Mouse (Mus musculus): ENCODE results near the gene Cep57l1. TPM values are rescaled to one million over a fixed set of nuclear protein-coding genes. Genes with fewer than 3 reads are reported as not detected.

The Cep57l1 gene
- polyA plus RNA-seq, 1 experiment from 2014 or later, result 26.0 TPM

- H3K9ac ChIP-seq, result no peak overlapping the region
- no peak for ATAC-seq (ENCODE audit: low FRiP score)
- H3K27me3 ChIP-seq, result no peaks in the 10 kb centered on the region
- H3K4me3 ChIP-seq (replicated peaks), result no peak overlapping the region
- no peaks in the 10 kb centered on the region for H3K4me1 ChIP-seq
- no peak overlapping the region for H3K4me2 ChIP-seq
- no peaks in the 10 kb centered on the region for H3K9me3 ChIP-seq
- H3K27ac ChIP-seq, result no peak overlapping the region
- no peaks in the 10 kb centered on the region for H3K36me3 ChIP-seq (replicated peaks)
Measured at GRCm38 (mm10) chr10:41758041-41758440, 51.6 kb downstream of the Cep57l1 start.

- Histone ChIP-seq H3K4me2 (no peak overlapping the region), H3K9me3 (no peaks in the 10 kb centered on the region), H3K4me3 (replicated peaks) (no peak overlapping the region), H3K9ac (no peak overlapping the region), H3K27me3 (no peaks in the 10 kb centered on the region), H3K4me1 (no peaks in the 10 kb centered on the region), H3K27ac (no peak overlapping the region), H3K36me3 (replicated peaks) (no peaks in the 10 kb centered on the region)
- 96% methylated on average over 5 of the region's 5 CpGs for WGBS
- no peak for ATAC-seq (ENCODE audit: low FRiP score)
Measured at GRCm38 (mm10) chr10:41757226-41757625, 52.4 kb downstream of the Cep57l1 start.

- no peaks in the 10 kb centered on the region for H3K4me1 ChIP-seq
- H3K27me3 ChIP-seq, result no peaks in the 10 kb centered on the region
- no peak overlapping the region for H3K4me2 ChIP-seq
- H3K4me3 ChIP-seq (replicated peaks), result no peak overlapping the region
- no peaks in the 10 kb centered on the region for H3K9me3 ChIP-seq
- H3K27ac ChIP-seq, result no peak overlapping the region
- H3K36me3 ChIP-seq (replicated peaks), result no peaks in the 10 kb centered on the region
- ATAC-seq (ENCODE audit: low FRiP score), result no peak
- WGBS, result 86% methylated on average over 14 of the region's 14 CpGs
- no peak overlapping the region for H3K9ac ChIP-seq
Measured at GRCm38 (mm10) chr10:41751867-41752480, 57.7 kb downstream of the Cep57l1 start.

GRCm38 (mm10) chr10:41749306-41749705, 60.4 kb downstream of the Cep57l1 start:
- Histone ChIP-seq H3K4me3 (replicated peaks) (no peak overlapping the region), H3K9me3 (no peaks in the 10 kb centered on the region), H3K36me3 (replicated peaks) (0 out of 2 replicates have a peak, but pooled peaks cover 6% of the 10 kb centered on the region), H3K27me3 (no peaks in the 10 kb centered on the region), H3K4me1 (no peaks in the 10 kb centered on the region), H3K27ac (no peak overlapping the region), H3K9ac (no peak overlapping the region), H3K4me2 (no peak overlapping the region)
- 88% methylated on average over 3 of the region's 3 CpGs for WGBS
- no peak for ATAC-seq (ENCODE audit: low FRiP score)

GRCm38 (mm10) chr10:41746554-41746953, 63.1 kb downstream of the Cep57l1 start:
- Histone ChIP-seq H3K4me1 (no peaks in the 10 kb centered on the region), H3K27ac (no peak overlapping the region), H3K9me3 (no peaks in the 10 kb centered on the region), H3K36me3 (replicated peaks) (0 out of 2 replicates have a peak, but pooled peaks cover 6% of the 10 kb centered on the region), H3K27me3 (no peaks in the 10 kb centered on the region), H3K4me3 (replicated peaks) (no peak overlapping the region), H3K4me2 (no peak overlapping the region), H3K9ac (no peak overlapping the region)
- 92% methylated on average over 5 of the region's 5 CpGs for WGBS
- ATAC-seq (ENCODE audit: low FRiP score), result no peak

- no peaks in the 10 kb centered on the region for H3K27me3 ChIP-seq
- no peak overlapping the region for H3K4me3 ChIP-seq (replicated peaks)
- no peaks in the 10 kb centered on the region for H3K4me1 ChIP-seq
- H3K4me2 ChIP-seq, result no peak overlapping the region
- no peaks in the 10 kb centered on the region for H3K9me3 ChIP-seq
- H3K36me3 ChIP-seq (replicated peaks), result 0 out of 2 replicates have a peak, but pooled peaks cover 6% of the 10 kb centered on the region
- 90% methylated on average over 4 of the region's 4 CpGs for WGBS
- H3K27ac ChIP-seq, result no peak overlapping the region
- no peak for ATAC-seq (ENCODE audit: low FRiP score)
- no peak overlapping the region for H3K9ac ChIP-seq
Measured at GRCm38 (mm10) chr10:41744006-41744405, 65.7 kb downstream of the Cep57l1 start.

GRCm38 (mm10) chr10:41740221-41740620, 69.5 kb downstream of the Cep57l1 start:
- WGBS, result 90% methylated on average over 2 of the region's 2 CpGs

GRCm38 (mm10) chr10:41737245-41737644, 72.4 kb downstream of the Cep57l1 start:
- Histone ChIP-seq H3K4me1 (peaks cover 9% of the 10 kb centered on the region; the same call in 1 of the 2 replicates), H3K9ac (no peak overlapping the region), H3K4me2 (no peak overlapping the region), H3K36me3 (replicated peaks) (peaks cover 5% of the 10 kb centered on the region; the same call in 1 of the 2 replicates), H3K4me3 (replicated peaks) (no peak overlapping the region), H3K9me3 (no peaks in the 10 kb centered on the region), H3K27ac (no peak overlapping the region), H3K27me3 (no peaks in the 10 kb centered on the region)
- WGBS, result 95% methylated on average over 16 of the region's 16 CpGs
- no peak for ATAC-seq (ENCODE audit: low FRiP score)

More at GRCm38 (mm10) chr10:41740221-41740620, 69.5 kb downstream of the Cep57l1 start:
- Histone ChIP-seq H3K4me3 (replicated peaks) (no peak overlapping the region), H3K27ac (no peak overlapping the region), H3K4me2 (no peak overlapping the region), H3K27me3 (no peaks in the 10 kb centered on the region), H3K36me3 (replicated peaks) (peaks cover 9% of the 10 kb centered on the region; the same call in 1 of the 2 replicates), H3K4me1 (peaks cover 4% of the 10 kb centered on the region; the same call in 1 of the 2 replicates), H3K9me3 (no peaks in the 10 kb centered on the region), H3K9ac (no peak overlapping the region)
- no peak for ATAC-seq (ENCODE audit: low FRiP score)

- peaks cover 9% of the 10 kb centered on the region; the same call in 1 of the 2 replicates for H3K36me3 ChIP-seq (replicated peaks)
- H3K9ac ChIP-seq, result no peak overlapping the region; the same call in 1 of the 2 replicates
- no peaks in the 10 kb centered on the region for H3K27me3 ChIP-seq
- no peak overlapping the region for H3K27ac ChIP-seq
- WGBS, result 57% methylated on average over 6 of the region's 6 CpGs
- H3K4me1 ChIP-seq, result peaks cover 9% of the 10 kb centered on the region; the same call in 1 of the 2 replicates
- H3K4me3 ChIP-seq (replicated peaks), result no peak overlapping the region
- H3K9me3 ChIP-seq, result no peaks in the 10 kb centered on the region
- ATAC-seq (ENCODE audit: low FRiP score), result no peak
- H3K4me2 ChIP-seq, result no peak overlapping the region
Measured at GRCm38 (mm10) chr10:41735398-41735797, 74.3 kb downstream of the Cep57l1 start.

- Histone ChIP-seq H3K4me2 (no peak overlapping the region), H3K27me3 (no peaks in the 10 kb centered on the region), H3K9me3 (no peaks in the 10 kb centered on the region), H3K36me3 (replicated peaks) (peaks cover 17% of the 10 kb centered on the region), H3K9ac (no peak overlapping the region), H3K27ac (no peak overlapping the region), H3K4me3 (replicated peaks) (no peak overlapping the region), H3K4me1 (peaks cover 9% of the 10 kb centered on the region; the same call in 1 of the 2 replicates)
- 95% methylated on average over 3 of the region's 3 CpGs for WGBS
- ATAC-seq (ENCODE audit: low FRiP score), result no peak
Measured at GRCm38 (mm10) chr10:41733214-41733613, 76.5 kb downstream of the Cep57l1 start.

- peaks cover 21% of the 10 kb centered on the region for H3K36me3 ChIP-seq (replicated peaks)
- no peak overlapping the region for H3K27ac ChIP-seq
- no peak overlapping the region for H3K4me3 ChIP-seq (replicated peaks)
- ATAC-seq (ENCODE audit: low FRiP score), result no peak
- H3K27me3 ChIP-seq, result no peaks in the 10 kb centered on the region
- H3K4me1 ChIP-seq, result peaks cover 9% of the 10 kb centered on the region; the same call in 1 of the 2 replicates
- 92% methylated on average over 4 of the region's 4 CpGs for WGBS
- H3K9ac ChIP-seq, result no peak overlapping the region
- no peak overlapping the region for H3K4me2 ChIP-seq
- peaks cover 3% of the 10 kb centered on the region; the same call in 1 of the 2 replicates for H3K9me3 ChIP-seq
Measured at GRCm38 (mm10) chr10:41731932-41732331, 77.7 kb downstream of the Cep57l1 start.

GRCm38 (mm10) chr10:41730746-41731145, 78.9 kb downstream of the Cep57l1 start:
- Histone ChIP-seq H3K4me3 (replicated peaks) (no peak overlapping the region), H3K9me3 (peaks cover 3% of the 10 kb centered on the region; the same call in 1 of the 2 replicates), H3K27me3 (no peaks in the 10 kb centered on the region), H3K4me1 (peaks cover 9% of the 10 kb centered on the region; the same call in 1 of the 2 replicates), H3K9ac (no peak overlapping the region), H3K36me3 (replicated peaks) (peaks cover 21% of the 10 kb centered on the region), H3K27ac (no peak overlapping the region), H3K4me2 (no peak overlapping the region)
- WGBS, result 93% methylated on average over 10 of the region's 10 CpGs
- ATAC-seq (ENCODE audit: low FRiP score), result no peak

- WGBS, result 90% methylated on average over 9 of the region's 9 CpGs
- Histone ChIP-seq H3K27me3 (no peaks in the 10 kb centered on the region), H3K4me3 (replicated peaks) (no peak overlapping the region), H3K27ac (no peak overlapping the region), H3K9me3 (peaks cover 3% of the 10 kb centered on the region; the same call in 1 of the 2 replicates), H3K4me1 (no peaks in the 10 kb centered on the region), H3K4me2 (no peak overlapping the region), H3K36me3 (replicated peaks) (peaks cover 19% of the 10 kb centered on the region), H3K9ac (no peak overlapping the region)
- no peak for ATAC-seq (ENCODE audit: low FRiP score)
Measured at GRCm38 (mm10) chr10:41726215-41726614, 83.5 kb downstream of the Cep57l1 start.
